Mouse (Mus musculus): ENCODE data around the gene Gm20695.
A peak's percentile ranks its signal among the peaks of the same experiment; 100 is the strongest.
"Not testable (repeated sequence)": the region's sequence is repeated elsewhere in the genome, so short reads cannot be mapped to it uniquely, and the experiment has no call there.

The Gm20695 gene

GRCm38 (mm10) chr16:3884201-3885064 is at the start of gene Gm20695, which contains the start of gene Zfp597:
TSS of gene Gm20695 (plus strand) at chr16:3884648.
TSS of gene Zfp597 (minus strand) at chr16:3884561.
- DNase-seq: peak; percentile 94 to 95

- DNase-seq: no peak
Measured at GRCm38 (mm10) chr16:3835461-3835860, 49.0 kb upstream of the Gm20695 start.

GRCm38 (mm10) chr16:3839157-3839885 is 45.1 kb upstream of the Gm20695 start:
- DNase-seq: no peak

- DNase-seq: no peak
Measured at GRCm38 (mm10) chr16:3842989-3843388, 41.5 kb upstream of the Gm20695 start.

GRCm38 (mm10) chr16:3843796-3844195 is 40.7 kb upstream of the Gm20695 start:
- DNase-seq: no peak

DNA sequence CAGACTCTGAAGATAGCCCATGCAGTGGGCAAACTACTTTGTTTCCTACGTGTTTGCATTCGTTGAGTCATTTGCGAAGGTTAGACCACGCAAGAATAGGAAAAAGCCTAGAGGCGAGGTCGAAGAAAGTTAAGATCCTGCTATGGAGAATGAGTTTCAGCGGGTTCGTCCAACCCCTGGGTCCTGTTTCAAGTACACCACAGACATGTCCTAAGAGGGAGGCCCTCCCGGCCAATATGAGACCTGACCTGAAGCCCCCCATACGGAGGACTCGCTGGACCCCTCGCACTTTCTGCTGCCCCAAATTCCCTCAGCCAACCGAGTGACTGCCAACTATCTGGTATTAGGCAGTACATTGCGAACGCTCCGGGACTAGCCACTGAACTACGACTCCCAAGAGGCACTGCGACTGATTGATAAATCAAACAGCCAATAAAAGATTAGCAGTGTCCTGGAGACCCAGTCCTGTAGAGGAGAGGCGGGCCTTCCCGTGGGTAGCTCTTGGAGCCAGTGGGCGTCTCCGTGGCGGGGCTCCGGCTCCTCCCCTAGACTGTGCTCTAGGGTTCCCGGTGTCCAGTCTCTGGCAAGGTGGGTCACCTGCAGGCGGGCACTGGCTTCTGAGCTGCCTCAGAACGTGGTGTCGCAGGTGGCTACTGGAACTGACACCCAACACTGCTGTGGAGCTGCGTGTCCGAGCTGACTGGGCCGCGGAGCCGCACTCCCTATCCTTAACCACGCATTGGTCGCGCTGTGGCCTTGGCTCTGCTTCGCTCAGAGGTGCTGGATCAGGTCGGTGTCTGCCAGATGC is 37.5 kb upstream of the Gm20695 start, which contains the start of gene Zfp174:
TSS of gene Zfp174 (plus strand) at position 558 of the 808 bp plus-strand sequence.
- peak; percentile 87 to 92 for DNase-seq

- no peak for DNase-seq
Measured at GRCm38 (mm10) chr16:3847871-3848270, 36.6 kb upstream of the Gm20695 start.

DNA sequence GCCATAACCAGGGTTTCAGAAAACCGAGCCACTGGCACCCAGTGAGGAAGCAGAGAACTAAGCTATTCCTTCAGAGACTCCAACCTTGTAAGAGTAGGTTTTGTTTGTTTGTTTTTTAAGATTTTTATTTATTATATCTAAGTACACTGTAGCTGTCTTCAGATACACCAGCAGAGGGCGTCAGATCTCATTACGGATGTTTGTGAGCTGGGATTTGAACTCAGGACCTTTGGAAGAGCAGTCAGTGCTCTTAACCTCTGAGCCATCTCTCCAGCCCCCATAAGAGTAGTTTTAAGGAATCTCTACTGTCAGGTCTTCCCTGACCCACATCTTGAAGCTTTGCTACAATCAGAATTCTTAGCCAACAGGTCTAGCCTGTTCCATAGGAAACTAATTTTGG is 36.0 kb upstream of the Gm20695 start:
- DNase-seq: no peak

DNA sequence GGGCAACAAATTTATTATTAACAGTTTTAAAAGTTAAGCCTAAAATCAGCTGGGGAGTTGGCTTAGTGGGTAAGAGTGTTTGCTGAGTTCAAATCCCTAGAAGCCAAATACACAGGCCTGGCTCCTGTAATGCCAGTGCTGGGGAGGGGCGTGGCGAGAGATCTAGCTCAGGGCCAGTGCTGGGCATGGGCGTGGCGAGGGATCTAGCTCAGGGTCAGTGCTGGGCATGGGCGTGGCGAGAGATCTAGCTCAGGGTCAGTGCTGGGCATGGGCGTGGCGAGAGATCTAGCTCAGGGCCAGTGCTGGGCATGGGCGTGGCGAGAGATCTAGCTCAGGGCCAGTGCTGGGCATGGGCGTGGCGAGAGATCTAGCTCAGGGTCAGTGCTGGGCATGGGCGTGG is 33.1 kb upstream of the Gm20695 start:
- not testable (repeated sequence) for DNase-seq

GRCm38 (mm10) chr16:3852586-3852985 is 31.9 kb upstream of the Gm20695 start:
- no peak for DNase-seq

DNA sequence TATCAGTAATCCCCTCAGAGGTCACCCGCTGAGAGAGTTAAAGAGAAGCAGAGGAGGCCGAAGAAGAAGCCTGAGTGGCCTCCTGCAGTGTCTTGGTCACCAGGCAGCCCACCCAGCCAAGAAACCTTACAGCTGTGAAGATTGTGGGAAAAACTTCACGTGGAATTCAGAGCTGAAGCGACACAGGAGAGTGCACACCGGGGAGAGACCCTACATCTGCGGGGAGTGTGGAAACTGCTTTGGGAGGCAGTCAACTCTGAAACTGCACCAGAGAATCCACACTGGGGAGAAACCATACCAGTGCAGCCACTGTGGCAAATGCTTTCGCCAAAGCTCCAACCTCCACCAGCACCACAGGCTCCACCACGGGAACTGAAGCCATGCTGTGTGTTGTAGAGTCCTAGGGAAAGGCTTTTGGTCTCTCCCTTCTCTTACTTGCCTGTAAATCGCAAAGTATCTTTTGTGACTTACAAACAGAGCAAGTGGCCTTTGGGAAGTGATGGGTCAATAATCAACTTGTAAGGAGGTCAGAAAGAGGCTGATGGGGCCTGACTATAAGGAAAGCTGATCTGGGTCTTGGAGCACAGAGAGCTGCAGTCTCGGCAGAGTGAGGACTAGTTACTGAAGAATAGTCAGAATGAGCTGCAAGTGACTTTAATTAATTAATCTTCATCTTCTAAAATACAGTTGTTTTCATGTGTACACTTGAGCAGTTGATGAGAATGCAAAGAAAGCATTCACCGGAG is 29.8 kb upstream of the Gm20695 start:
- no peak for DNase-seq

- no peak for DNase-seq
Measured at GRCm38 (mm10) chr16:3855776-3856175, 28.7 kb upstream of the Gm20695 start.

- no peak for DNase-seq
Measured at GRCm38 (mm10) chr16:3859254-3859653, 25.2 kb upstream of the Gm20695 start.

DNA sequence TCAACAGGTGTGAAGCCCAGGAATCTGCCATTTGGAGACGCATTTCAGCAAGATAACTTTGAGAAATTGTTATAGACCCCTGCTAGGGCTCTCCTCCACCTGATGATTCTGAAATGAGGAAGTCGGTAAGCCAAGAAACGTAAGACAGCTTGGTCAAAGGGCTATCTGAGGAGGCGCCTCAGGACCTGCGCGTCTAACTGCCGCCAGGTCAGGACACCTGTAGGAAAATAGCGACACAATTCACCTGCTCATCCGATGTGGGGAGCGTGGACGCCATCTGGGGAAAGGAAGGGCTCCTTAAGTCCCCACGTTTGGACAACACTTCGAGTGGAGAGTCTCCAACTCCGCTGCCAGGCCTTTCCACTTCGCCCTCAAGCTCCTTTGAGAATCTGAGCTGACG is 12.6 kb upstream of the Gm20695 start:
- no peak for DNase-seq

GRCm38 (mm10) chr16:3872216-3873047 is 12.0 kb upstream of the Gm20695 start, which contains the start of gene Naa60:
TSS of gene Naa60 (plus strand) at chr16:3872375.
- DNase-seq: peak; percentile 92 to 95

GRCm38 (mm10) chr16:3876346-3876745 is 8.1 kb upstream of the Gm20695 start:
- no peak for DNase-seq

DNA sequence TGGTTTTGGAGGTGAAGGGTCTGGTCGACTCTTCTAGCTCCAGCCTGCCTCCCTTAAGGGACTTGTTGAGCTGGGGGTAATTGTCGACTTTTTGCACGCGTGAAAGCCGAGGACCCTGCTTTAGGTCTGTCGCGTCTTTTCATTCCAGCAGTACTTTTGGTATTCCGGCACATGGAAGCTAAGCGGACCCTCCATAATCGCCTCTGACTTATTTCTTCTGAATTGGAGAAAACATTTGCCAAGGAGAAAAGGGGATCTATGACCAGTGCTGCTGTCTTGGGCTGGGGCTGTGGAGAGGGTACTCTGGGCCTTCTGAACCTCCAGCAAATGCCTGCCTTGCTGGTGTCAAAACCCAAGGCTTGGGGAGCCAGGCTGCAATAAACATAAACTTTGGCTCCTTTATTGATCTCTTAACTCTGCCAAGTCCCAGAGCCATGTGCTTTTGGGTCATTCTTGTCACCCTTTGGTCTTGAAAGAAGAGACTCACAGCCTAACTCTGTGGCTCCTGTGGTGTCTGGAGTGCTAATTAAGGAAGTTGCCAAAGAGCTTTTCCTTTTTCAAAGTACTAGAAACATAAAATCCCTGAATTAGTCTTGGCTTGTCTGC is 720 bp downstream of the Gm20695 start:
- DNase-seq: no peak

DNA sequence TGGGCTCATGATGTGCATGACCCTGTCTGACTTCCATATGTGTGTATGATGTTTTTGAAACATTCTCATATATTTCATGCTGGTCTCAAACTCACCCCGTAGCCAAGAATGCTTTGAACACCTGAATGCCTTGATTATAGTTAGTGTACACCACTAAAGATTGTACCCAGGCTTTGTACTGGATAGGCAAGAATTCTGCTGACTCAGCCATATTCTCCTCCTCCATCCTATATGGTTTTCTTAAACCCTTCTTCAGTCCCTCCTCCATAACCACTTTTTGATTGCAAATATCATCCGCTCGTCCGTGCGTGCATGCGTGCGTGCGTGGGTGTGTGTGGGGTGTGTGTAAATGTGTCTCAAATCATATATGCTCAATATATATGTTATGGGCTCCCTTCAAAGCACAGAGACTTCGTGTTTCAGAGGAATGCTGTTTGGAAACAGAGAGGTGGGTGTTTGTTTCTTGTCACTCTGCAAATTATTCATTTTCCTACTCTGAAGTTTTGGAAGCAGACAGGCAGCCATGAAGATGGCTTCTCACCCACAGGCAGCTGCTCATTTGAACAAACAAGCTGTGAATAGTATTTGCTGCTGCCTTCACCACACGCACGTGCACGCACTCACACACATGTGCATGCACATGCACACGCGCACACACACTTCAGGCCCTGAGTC is 7.3 kb downstream of the Gm20695 start:
- DNase-seq: no peak

- no peak for DNase-seq
Measured at GRCm38 (mm10) chr16:3893739-3894138, 9.3 kb downstream of the Gm20695 start.

DNA sequence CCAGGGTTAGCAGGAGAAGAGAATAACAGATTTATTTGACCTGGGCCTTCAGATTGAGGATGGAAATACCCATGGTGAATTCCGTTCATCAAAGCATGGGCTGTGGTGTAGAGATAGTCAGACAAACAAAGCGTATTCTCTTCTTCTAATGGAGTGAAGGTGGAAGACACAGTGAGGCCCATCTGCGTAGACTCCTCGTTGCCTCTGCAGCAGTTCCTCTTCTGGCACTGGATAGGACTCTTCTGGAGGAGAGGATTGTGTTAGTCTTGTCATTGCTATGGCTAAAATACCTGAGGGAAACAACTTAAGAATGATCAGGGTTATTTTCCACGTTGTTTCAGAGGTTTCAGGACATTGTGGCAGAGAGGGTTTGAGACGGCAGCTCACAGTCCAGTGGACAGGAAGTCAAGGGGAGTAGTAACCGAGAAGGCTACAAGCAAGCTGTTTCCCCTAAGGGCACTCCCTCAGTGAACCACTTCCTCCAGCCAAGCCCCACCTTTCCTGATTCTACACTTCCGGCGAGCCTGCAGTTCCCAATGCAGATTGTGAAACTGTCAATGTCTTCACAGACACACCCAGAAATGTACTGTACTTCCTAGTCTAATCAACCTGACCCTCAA is 10.8 kb downstream of the Gm20695 start:
- peak; percentile 42 to 55 for DNase-seq

Data from thymus, postnatal 36 days (tissue).